In genomic region chr14:32827994-32828650, GRCm38 (mm10) we compare ENCODE assay signal across 8 mouse cellular contexts. TPM values are rescaled to one million over a fixed set of nuclear protein-coding genes. Genes with fewer than 3 reads are reported as not detected.
DNase-seq lines count a peak whose midpoint lies in the region; ATAC-seq and TF ChIP-seq lines count a peak whose summit lies in the region.
"Had no signal": no experiment of that assay in that cellular context is flagged by ENCODE, and none has a peak within 500 bp of the region (broad histone marks: within the 10 kb centered on the region; RNA-seq: fewer than 3 reads in every experiment).

No protein-coding gene starts in this region.

- no peak overlapping the region for H3K4me2 ChIP-seq in liver, postnatal 0 days (ENCODE audit: low read depth, low read length)
- H3K4me2 ChIP-seq: midbrain, embryonic 12.5 days had no signal

- no peak overlapping the region for H3K9ac ChIP-seq in liver, postnatal 0 days (replicated peaks)
- H3K9ac ChIP-seq: midbrain, embryonic 12.5 days had no signal

- H3K36me3 ChIP-seq in liver, postnatal 0 days (replicated peaks; ENCODE audit: insufficient read depth, low read length): no peaks in the 10 kb centered on the region
- no peaks in the 10 kb centered on the region for H3K36me3 ChIP-seq in heart, embryonic 10.5 days
- no peaks in the 10 kb centered on the region for H3K36me3 ChIP-seq in small intestine, adult 2 months (ENCODE audit: control insufficient read depth, insufficient read depth, low read length)
- H3K36me3 ChIP-seq: midbrain, embryonic 12.5 days had no signal

- H3K27ac ChIP-seq in liver, postnatal 0 days (ENCODE audit: low read depth): peak overlapping the region; percentile 39
- H3K27ac ChIP-seq in heart, embryonic 10.5 days: peak overlapping the region; percentile 68
- 0 out of 2 replicates have a peak overlapping the region, but pooled peaks have one; percentile 31 for H3K27ac ChIP-seq in small intestine, adult 2 months (ENCODE audit: insufficient read depth, low read depth, low read length)
- H3K27ac ChIP-seq: midbrain, embryonic 12.5 days had no signal

- H3K9me3 ChIP-seq in liver, postnatal 0 days (ENCODE audit: low read length): no peaks in the 10 kb centered on the region
- H3K9me3 ChIP-seq in heart, embryonic 10.5 days: no peaks in the 10 kb centered on the region
- H3K9me3 ChIP-seq: midbrain, embryonic 12.5 days had no signal

- 42% methylated on average over 6 of the region's 6 CpGs for WGBS in liver, postnatal 0 days (ENCODE audit: insufficient replicate concordance)
- 56% methylated on average over 6 of the region's 6 CpGs for WGBS in heart, embryonic 10.5 days
- WGBS in small intestine, adult 2 months: 53% methylated on average over 6 of the region's 6 CpGs

- no peaks in the 10 kb centered on the region for H3K27me3 ChIP-seq in liver, postnatal 0 days (ENCODE audit: insufficient read depth, low read length)
- no peaks in the 10 kb centered on the region for H3K27me3 ChIP-seq in heart, embryonic 10.5 days (ENCODE audit: insufficient read depth, poor library complexity, severe bottlenecking)
- no peaks in the 10 kb centered on the region for H3K27me3 ChIP-seq in small intestine, adult 2 months (ENCODE audit: control insufficient read depth, insufficient read depth, low read length)
- H3K27me3 ChIP-seq: midbrain, embryonic 12.5 days had no signal

- H3K4me3 ChIP-seq in liver, postnatal 0 days (ENCODE audit: low read depth, low read length): no peak overlapping the region
- H3K4me3 ChIP-seq in heart, embryonic 10.5 days: no peak overlapping the region
- H3K4me3 ChIP-seq in small intestine, adult 2 months (ENCODE audit: low read depth, low read length): no peak overlapping the region
- H3K4me3 ChIP-seq: midbrain, embryonic 12.5 days had no signal

- TF ChIP-seq EP300 in liver, postnatal 0 days (IDR thresholded peaks at IDR 0.05; ENCODE audit: low read depth): no peak

- H3K4me1 ChIP-seq in liver, postnatal 0 days (ENCODE audit: insufficient read depth): peaks cover 14% of the 10 kb centered on the region
- H3K4me1 ChIP-seq in heart, embryonic 10.5 days: peaks cover 46% of the 10 kb centered on the region
- peaks cover 10% of the 10 kb centered on the region for H3K4me1 ChIP-seq in small intestine, adult 2 months (ENCODE audit: control insufficient read depth, insufficient read depth, insufficient read length, low read length)

- no peak for TF ChIP-seq POLR2A in small intestine, adult 2 months (IDR thresholded peaks at IDR 0.05; ENCODE audit: low read depth, low read length)

- DNase-seq in liver, postnatal 0 days: no peak
- no peak for DNase-seq in liver
- DNase-seq in heart, embryonic 10.5 days (ENCODE audit: low spot score): peak; percentile 55
- peak; percentile 56 for DNase-seq in kidney, postnatal 14 days
- DNase-seq in neural tube, embryonic 10.5 days (ENCODE audit: extremely low spot score, low spot score): no peak
- DNase-seq in thymus, postnatal 25 days: no peak

- no peak for ATAC-seq in liver, postnatal 0 days

- TF ChIP-seq CTCF in liver, postnatal 0 days (IDR thresholded peaks at IDR 0.05; ENCODE audit: low read depth): no peak
- no peak for TF ChIP-seq CTCF in small intestine, adult 2 months (IDR thresholded peaks at IDR 0.05; ENCODE audit: extremely low read depth, insufficient read length, insufficient replicate concordance, low read depth, low read length)

RNA-seq across cellular contexts. Expression of gene Fam170b, which starts 5.6 kb away (rescaled TPM):
- 0.06 and 0.11 TPM in 2 replicates for polyA plus RNA-seq in liver, postnatal 0 days (2015; fragmentation: Nextera tagmentation; extraction: Ambion mirVana)
- polyA plus RNA-seq in heart, embryonic 10.5 days (2016; fragmentation: Nextera tagmentation; extraction: Ambion mirVana): 0.09 TPM in 1 of 2 replicates, not detected in the other
- polyA plus RNA-seq in small intestine, adult 2 months (2012; rRNA removed): not detected in 2 replicates
- polyA plus RNA-seq: midbrain, embryonic 12.5 days had no signal

RNA-seq across cellular contexts. Expression of gene Vstm4, which starts 28.4 kb away (rescaled TPM):
- polyA plus RNA-seq in liver, postnatal 0 days (2015; fragmentation: Nextera tagmentation; extraction: Ambion mirVana): 5.9 and 6.0 TPM in 2 replicates
- 6.1 and 9.5 TPM in 2 replicates for polyA plus RNA-seq in heart, embryonic 10.5 days (2016; fragmentation: Nextera tagmentation; extraction: Ambion mirVana)
- 1.6 and 2.7 TPM in 2 replicates for polyA plus RNA-seq in small intestine, adult 2 months (2012; rRNA removed)

RNA-seq across cellular contexts. Expression of gene Tmem273, which starts 42.4 kb away (rescaled TPM):
- polyA plus RNA-seq in liver, postnatal 0 days (2015; fragmentation: Nextera tagmentation; extraction: Ambion mirVana): 0.92 and 1.1 TPM in 2 replicates
- polyA plus RNA-seq in heart, embryonic 10.5 days (2016; fragmentation: Nextera tagmentation; extraction: Ambion mirVana): 0.18 and 0.39 TPM in 2 replicates
- 0.90 and 1.5 TPM in 2 replicates for polyA plus RNA-seq in small intestine, adult 2 months (2012; rRNA removed)

Comparison
In these comparisons a context has a peak if more than half of its experiments do, and no peak if none do; other contexts are left out.
1. DNase-seq: peak in heart, embryonic 10.5 days (single experiment) and kidney, postnatal 14 days (single experiment); none in liver, postnatal 0 days (single experiment), liver (single experiment), neural tube, embryonic 10.5 days (single experiment) and thymus, postnatal 25 days (single experiment).
2. Peak in every context shown above with its lines, with median percentiles within 50 percentile points of each other: H3K27ac ChIP-seq.